Mouse (Mus musculus) liver, embryonic 14.5 days (tissue): ENCODE measurements around the gene Capn15. TPM values are rescaled to one million over a fixed set of nuclear protein-coding genes. Genes with fewer than 3 reads are reported as not detected.

Experiments used
- ATAC-seq: fragments of 200-750 bp; cut with Nextera tagmentation; 2 replicates; pipeline ENCODE4 v1.8.0; 2017; ENCODE audit warnings: moderate number of reproducible peaks, mild to moderate bottlenecking, moderate library complexity; ENCODE audit not compliant: insufficient read depth
- DNase-seq, 3 experiments: peaks; one replicate each; pipeline ENCODE4 v3.0.0-alpha.2; 2012 to 2013; ENCODE audit warnings: low read depth in 3 of 3, low spot score in 3 of 3
- H3K27ac ChIP-seq: fragments of 300-500 bp; sonication (generic); 2 replicates; pipeline ENCODE4 v1.5.1; 2014; ENCODE audit warnings: moderate library complexity, mild to moderate bottlenecking, control low read depth, inconsistent platforms
- H3K27me3 ChIP-seq: fragments of 300-500 bp; sonication (generic); 2 replicates; pipeline ENCODE4 v1.6.1; 2014; ENCODE audit warnings: mild to moderate bottlenecking, low read length, moderate library complexity; ENCODE audit not compliant: control insufficient read depth, insufficient read depth
- H3K36me3 ChIP-seq: fragments of 300-500 bp; sonication (generic); replicated peaks from 2 replicates; pipeline ENCODE4 v1.6.1; 2014; ENCODE audit warnings: low read depth; ENCODE audit not compliant: control insufficient read depth, insufficient read depth
- H3K4me1 ChIP-seq, 2 experiments: fragments of 200-500 bp in 1 of 2; fragments of 300-500 bp in 1 of 2; sonication (generic) in 1 of 2; replicated peaks; 2 replicates each; pipeline ENCODE4 v1.6.1; 2012 to 2014; ENCODE audit warnings: antibody characterized with exemption in 1 of 2, inconsistent platforms in 1 of 2, low read length in 1 of 2; ENCODE audit not compliant: control insufficient read depth in 2 of 2, insufficient read depth in 2 of 2
- H3K4me2 ChIP-seq: fragments of 300-500 bp; sonication (generic); 2 replicates; pipeline ENCODE4 v1.6.1; 2014; ENCODE audit warnings: low read depth, mild to moderate bottlenecking, control low read depth, moderate library complexity
- H3K4me3 ChIP-seq, 2 experiments: fragments of 200-500 bp in 1 of 2; fragments of 300-500 bp in 1 of 2; sonication (generic) in 1 of 2; 2 replicates each; pipeline ENCODE4 v1.5.1; 2012 to 2014; ENCODE audit warnings: low read depth in 2 of 2, low read length in 2 of 2, mild to moderate bottlenecking in 2 of 2, control low read depth in 1 of 2, inconsistent platforms in 1 of 2, moderate library complexity in 1 of 2; ENCODE audit not compliant: insufficient read depth in 1 of 2
- H3K9ac ChIP-seq: fragments of 300-500 bp; sonication (generic); replicated peaks from 2 replicates; pipeline ENCODE4 v1.6.1; 2014; ENCODE audit warnings: mild to moderate bottlenecking, control low read depth, moderate library complexity
- H3K9me3 ChIP-seq: fragments of 300-500 bp; sonication (generic); 2 replicates; pipeline ENCODE4 v1.6.1; 2016; ENCODE audit warnings: low read length, mixed read lengths; ENCODE audit not compliant: control insufficient read depth
- CTCF ChIP-seq: IDR thresholded peaks from 2 replicates; pipeline ENCODE4 v1.5.1; 2016; ENCODE audit warnings: antibody characterized with exemption, low read depth, control low read depth
- EP300 ChIP-seq: IDR thresholded peaks from 2 replicates; pipeline ENCODE4 v1.6.1; 2016; ENCODE audit warnings: antibody characterized with exemption, low read depth
- WGBS: fragments of 180-500 bp; shearing (Covaris S2); extraction: QIAGEN DNeasy Blood & Tissue Kit; methylation state at CpG from one replicate; pipeline ENCODE4 v1.1.7; 2014; ENCODE audit not compliant: insufficient replicate concordance; 5-methylcytosine and 5-hydroxymethylcytosine counted together
- polyA plus RNA-seq, 2 experiments: library from polyadenylated mRNA; depleted of rRNA in 1 of 2; stranded (reverse) in 1 of 2; unstranded in 1 of 2; fragments of >200 nt; fragmentation: Nextera tagmentation in 1 of 2; extraction: Ambion mirVana in 1 of 2; gene quantifications; 2 replicates each; pipeline versions ENCODE4 v1.2.1 to v1.2.3; 2012 to 2014

Capn15 gene
- polyA plus RNA-seq, 2 experiments: 7.7 to 8.3 TPM

GRCm38 (mm10) chr17:26017949-26018348 lies 32.4 kb upstream of the Capn15 start:
- Histone ChIP-seq H3K9me3 (no peaks in the 10 kb centered on the region), H3K4me2 (no peak overlapping the region), H3K36me3 (no peaks in the 10 kb centered on the region), H3K27me3 (no peaks in the 10 kb centered on the region), H3K9ac (no peak overlapping the region), H3K4me3 (no peak overlapping the region), H3K4me1 (peaks cover 10 to 18% of the 10 kb centered on the region in 2 experiments), H3K27ac (no peak overlapping the region)
- DNase-seq (no peak), ATAC-seq (no peak)
- WGBS: 50% methylated on average over 5 of the region's 5 CpGs
- TF ChIP-seq EP300 (no peak), CTCF (no peak)

DNA sequence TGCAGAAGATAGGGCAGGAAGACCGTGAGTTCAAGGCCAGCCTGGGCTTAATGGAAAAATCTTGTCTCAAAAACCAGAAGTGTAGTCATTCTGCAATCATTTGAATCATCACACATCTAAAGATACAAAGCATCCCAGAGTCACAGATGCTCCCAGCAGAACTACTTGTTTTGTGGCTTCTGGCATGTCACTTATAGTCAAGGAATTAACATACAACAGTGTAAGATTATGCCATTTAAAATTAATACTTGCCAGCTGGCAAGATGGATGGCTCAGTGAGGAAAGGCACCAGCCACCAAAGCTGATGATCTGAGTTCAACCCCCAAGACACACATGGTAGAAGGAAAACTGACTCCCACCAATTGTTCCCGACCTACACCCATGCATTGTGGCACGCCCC lies 31.4 kb upstream of the Capn15 start:
- 56% methylated on average over 3 of the region's 3 CpGs for WGBS
- no peak for TF ChIP-seq CTCF
- TF ChIP-seq EP300: no peak
- no peak overlapping the region for H3K27ac ChIP-seq

GRCm38 (mm10) chr17:26013711-26014110 lies 28.1 kb upstream of the Capn15 start:
- no peaks in the 10 kb centered on the region for H3K36me3 ChIP-seq
- peaks cover 9 to 16% of the 10 kb centered on the region in 2 experiments for H3K4me1 ChIP-seq
- no peak for TF ChIP-seq EP300
- TF ChIP-seq CTCF: no peak
- no peaks in the 10 kb centered on the region for H3K9me3 ChIP-seq
- no peak overlapping the region for H3K4me2 ChIP-seq
- H3K27me3 ChIP-seq: no peaks in the 10 kb centered on the region
- DNase-seq (no peak), ATAC-seq (no peak)
- H3K9ac ChIP-seq: no peak overlapping the region
- no peak overlapping the region for H3K4me3 ChIP-seq
- 67% methylated on average over 10 of the region's 10 CpGs for WGBS
- no peak overlapping the region for H3K27ac ChIP-seq

More for the DNA sequence above, 31.4 kb upstream of the Capn15 start:
- Histone ChIP-seq H3K4me2 (no peak overlapping the region), H3K36me3 (no peaks in the 10 kb centered on the region), H3K4me3 (no peak overlapping the region), H3K4me1 (peaks cover 7 to 10% of the 10 kb centered on the region in 2 experiments), H3K27me3 (no peaks in the 10 kb centered on the region), H3K9ac (no peak overlapping the region), H3K9me3 (no peaks in the 10 kb centered on the region)
- no peak for ATAC-seq
- DNase-seq: no peak

DNA sequence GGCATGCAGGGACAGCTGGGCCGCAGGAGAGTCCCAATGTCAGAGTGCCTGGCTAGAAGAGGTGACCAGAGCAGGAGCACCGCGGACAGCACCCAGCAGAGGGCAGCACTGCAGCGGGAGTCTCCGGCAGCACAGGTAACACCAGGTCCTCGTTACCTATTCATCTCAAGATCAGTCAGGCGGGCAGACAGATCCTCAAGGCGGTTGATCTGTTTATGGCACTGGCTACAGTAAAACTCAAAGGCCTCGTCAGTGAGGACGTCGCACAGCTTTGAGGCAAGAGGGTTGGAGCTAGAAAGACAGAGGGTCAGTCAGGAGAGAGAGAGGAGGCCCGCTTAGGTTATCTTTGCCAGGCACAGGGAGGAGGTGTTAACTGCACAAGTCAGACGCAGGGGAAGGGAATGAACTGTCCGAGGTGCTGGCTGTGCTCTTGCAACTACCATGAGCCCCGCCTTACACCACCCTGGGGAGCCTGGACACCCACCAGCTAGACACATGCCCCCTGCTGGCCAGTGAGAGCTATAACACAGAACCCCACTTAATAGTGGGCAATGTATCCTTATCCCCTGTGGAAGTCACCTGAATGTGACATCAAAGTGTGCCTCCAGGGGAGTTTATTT lies 26.4 kb upstream of the Capn15 start:
- ATAC-seq (peak; percentile 94), DNase-seq (peak; percentile 91 to 92 (median 92))
- Histone ChIP-seq H3K9ac (no peak overlapping the region; the same call in 1 of the 2 replicates), H3K27me3 (no peaks in the 10 kb centered on the region), H3K9me3 (no peaks in the 10 kb centered on the region), H3K4me3 (peak overlapping the region; percentile 9 to 45; a peak in 2 of 4 replicates), H3K36me3 (no peaks in the 10 kb centered on the region), H3K27ac (peak overlapping the region; percentile 67), H3K4me1 (peaks cover 9 to 21% of the 10 kb centered on the region in 2 experiments), H3K4me2 (peak overlapping the region; percentile 59)
- 3% methylated on average over 15 of the region's 15 CpGs for WGBS
- TF ChIP-seq EP300: peak; percentile 68
- TF ChIP-seq CTCF: peak; percentile 92

GRCm38 (mm10) chr17:26009540-26009939 lies 23.9 kb upstream of the Capn15 start:
- ATAC-seq (peak; percentile 55; the same call in 1 of the 2 replicates), DNase-seq (peak; percentile 72 to 78 (median 75))
- H3K9me3 ChIP-seq: no peaks in the 10 kb centered on the region
- 21% methylated on average over 4 of the region's 4 CpGs for WGBS
- no peak overlapping the region for H3K4me2 ChIP-seq
- no peak overlapping the region for H3K4me3 ChIP-seq
- H3K36me3 ChIP-seq: no peaks in the 10 kb centered on the region
- H3K27ac ChIP-seq: no peak overlapping the region
- H3K9ac ChIP-seq: no peak overlapping the region
- H3K4me1 ChIP-seq: peaks cover 9 to 24% of the 10 kb centered on the region in 2 experiments
- TF ChIP-seq EP300 (no peak), CTCF (peak; percentile 100)
- no peaks in the 10 kb centered on the region for H3K27me3 ChIP-seq
